Mouse (Mus musculus) spleen, adult 2 months (tissue): ENCODE results near the gene Gm45799. TPM values are rescaled to one million over a fixed set of nuclear protein-coding genes. Genes with fewer than 3 reads are reported as not detected.
A peak's percentile ranks its signal among the peaks of the same experiment; 100 is the strongest.

Experiments
- DNase-seq, 2 experiments: peaks; one replicate each; pipeline versions ENCODE4 v3.0.0 to v3.0.0-alpha.2; 2012 to 2021; ENCODE audit warnings: low spot score in 2 of 2, low read depth in 1 of 2
- H3K27ac ChIP-seq: fragments of 200-500 bp; 2 replicates; pipeline ENCODE4 v1.5.1; 2012; ENCODE audit warnings: low read length, inconsistent platforms; ENCODE audit not compliant: insufficient read depth
- H3K27me3 ChIP-seq: fragments of 200-500 bp; 2 replicates; pipeline ENCODE4 v1.6.1; 2012; ENCODE audit warnings: mild to moderate bottlenecking, moderate library complexity, low read length, inconsistent platforms; ENCODE audit not compliant: control insufficient read depth, insufficient read depth
- H3K36me3 ChIP-seq: fragments of 200-500 bp; 2 replicates; pipeline ENCODE4 v1.6.1; 2012; ENCODE audit warnings: mild to moderate bottlenecking, low read length, inconsistent platforms; ENCODE audit not compliant: control insufficient read depth, insufficient read depth
- H3K4me1 ChIP-seq: fragments of 200-500 bp; 2 replicates; pipeline ENCODE4 v1.6.1; 2011; ENCODE audit warnings: inconsistent platforms; ENCODE audit not compliant: control insufficient read depth, insufficient read depth, insufficient read length
- H3K4me3 ChIP-seq: fragments of 200-500 bp; 2 replicates; pipeline ENCODE4 v1.5.1; 2011; ENCODE audit warnings: mild to moderate bottlenecking, inconsistent platforms; ENCODE audit not compliant: insufficient read depth, insufficient read length; ENCODE audit errors: extremely low read depth
- CTCF ChIP-seq: fragments of 200-500 bp; IDR thresholded peaks from 2 replicates; pipeline ENCODE4 v1.5.1; 2011; ENCODE audit warnings: mild to moderate bottlenecking, inconsistent platforms; ENCODE audit not compliant: insufficient read depth, insufficient read length, insufficient replicate concordance; ENCODE audit errors: extremely low read depth
- POLR2A ChIP-seq: fragments of 200-500 bp; IDR thresholded peaks from 2 replicates; pipeline ENCODE4 v1.6.1; 2011; ENCODE audit warnings: low read depth, low read length, inconsistent platforms
- WGBS: fragments of 180-500 bp; shearing (Covaris S2); methylation state at CpG from one replicate; pipeline ENCODE4 v1.1.7; 2018; 5-methylcytosine and 5-hydroxymethylcytosine counted together
- polyA plus RNA-seq: library from polyadenylated mRNA; depleted of rRNA; stranded (reverse); fragments of >200 nt; gene quantifications from 2 replicates; pipeline ENCODE4 v1.2.3, GENCODE M21; 2012; rRNA removed

The Gm45799 gene
- 155 and 230 TPM in 2 replicates for polyA plus RNA-seq

GRCm38 (mm10) chr7:105640233-105640893 is at the start of gene Gm45799, which contains the start of gene Arfip2:
TSS of gene Gm45799 (plus strand) at chr7:105640552.
TSS of gene Arfip2 (minus strand) at chr7:105640416.
- H3K4me1 ChIP-seq, result peaks cover 7% of the 10 kb centered on the region; the same call in 1 of the 2 replicates
- WGBS, result under 1% methylated on average over 44 of the region's 45 CpGs
- H3K27me3 ChIP-seq, result no peaks in the 10 kb centered on the region
- peak; percentile 91 for TF ChIP-seq POLR2A
- no peak for TF ChIP-seq CTCF
- peak; percentile 95 to 97 for DNase-seq
- H3K4me3 ChIP-seq, result peak within 1 kb of the TSS; percentile 79
- H3K27ac ChIP-seq, result peak within 1 kb of the TSS; percentile 91
- H3K36me3 ChIP-seq, result peaks cover 4% of the 10 kb centered on the region; the same call in 1 of the 2 replicates

- Histone ChIP-seq H3K36me3 (no peaks in the 10 kb centered on the region), H3K27ac (no peak overlapping the region), H3K4me1 (no peaks in the 10 kb centered on the region), H3K27me3 (no peaks in the 10 kb centered on the region), H3K4me3 (no peak overlapping the region)
- TF ChIP-seq POLR2A, result no peak
- peak; percentile 54; the same call in 1 of the 2 replicates for TF ChIP-seq CTCF
- peak; percentile 8 to 56 for DNase-seq
- 45% methylated on average over 9 of the region's 9 CpGs for WGBS
Measured at GRCm38 (mm10) chr7:105602860-105603623, 37.3 kb upstream of the Gm45799 start.

- Histone ChIP-seq H3K4me1 (no peaks in the 10 kb centered on the region), H3K4me3 (no peak overlapping the region), H3K27ac (no peak overlapping the region), H3K36me3 (no peaks in the 10 kb centered on the region), H3K27me3 (no peaks in the 10 kb centered on the region)
- no peak for DNase-seq
- WGBS, result 47% methylated on average over 3 of the region's 3 CpGs
- TF ChIP-seq POLR2A (no peak), CTCF (no peak)
Measured at GRCm38 (mm10) chr7:105608467-105608866, 31.9 kb upstream of the Gm45799 start.

DNA sequence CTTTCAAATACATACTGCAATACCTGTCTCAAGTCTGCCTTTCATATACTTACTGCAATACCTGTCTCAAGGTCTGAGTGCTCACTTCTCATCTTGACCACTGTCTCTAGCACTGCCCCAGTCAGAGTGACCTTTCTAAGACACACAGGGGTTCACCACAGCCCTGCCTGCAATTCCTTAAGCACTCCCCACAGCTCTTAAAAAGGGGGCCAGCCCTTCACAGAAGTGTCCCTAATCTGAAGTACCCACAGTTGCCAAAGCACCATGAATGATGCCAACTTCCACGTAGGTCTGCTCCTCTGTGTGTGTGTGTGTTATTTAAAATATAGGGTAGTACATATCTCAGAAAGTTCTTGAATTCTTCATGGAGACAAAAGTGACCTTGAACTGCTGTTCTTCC is 28.6 kb upstream of the Gm45799 start:
- H3K27ac ChIP-seq, result no peak overlapping the region
- no peak for DNase-seq
- no peaks in the 10 kb centered on the region; the same call in 1 of the 2 replicates for H3K36me3 ChIP-seq
- WGBS, result 91% methylated on average over 1 of the region's 1 CpGs
- no peaks in the 10 kb centered on the region for H3K27me3 ChIP-seq
- no peak overlapping the region for H3K4me3 ChIP-seq
- TF ChIP-seq POLR2A (no peak), CTCF (no peak)
- no peaks in the 10 kb centered on the region for H3K4me1 ChIP-seq

DNA sequence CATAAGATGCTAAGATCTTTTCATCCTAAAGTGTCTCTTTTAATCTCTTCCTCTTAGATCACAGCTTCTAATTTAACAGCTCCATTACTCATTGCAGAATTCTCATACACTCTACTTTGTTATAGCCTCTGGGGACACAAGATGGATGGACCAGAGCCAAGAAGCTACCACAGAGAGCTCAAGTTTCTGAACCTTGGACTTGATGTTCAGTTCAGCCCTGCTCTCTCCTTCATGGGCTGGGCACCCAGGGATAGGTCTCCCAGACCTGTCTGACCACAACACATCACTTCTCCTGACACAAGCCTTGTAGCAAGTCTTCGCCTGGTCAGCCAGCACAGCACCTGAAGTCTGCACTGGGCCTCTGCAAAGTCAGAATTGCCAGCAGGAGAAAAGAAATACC is 26.0 kb upstream of the Gm45799 start:
- Histone ChIP-seq H3K4me1 (no peaks in the 10 kb centered on the region), H3K4me3 (no peak overlapping the region), H3K27ac (no peak overlapping the region), H3K36me3 (peaks cover 8% of the 10 kb centered on the region), H3K27me3 (no peaks in the 10 kb centered on the region)
- 91% methylated on average over 1 of the region's 1 CpGs for WGBS
- no peak for DNase-seq
- TF ChIP-seq POLR2A, result no peak
- TF ChIP-seq CTCF, result no peak

GRCm38 (mm10) chr7:105615720-105616119 is 24.6 kb upstream of the Gm45799 start:
- H3K36me3 ChIP-seq, result peaks cover 8% of the 10 kb centered on the region
- no peak for TF ChIP-seq CTCF
- TF ChIP-seq POLR2A, result no peak
- H3K27ac ChIP-seq, result no peak overlapping the region
- no peaks in the 10 kb centered on the region for H3K4me1 ChIP-seq
- no peak overlapping the region for H3K4me3 ChIP-seq
- WGBS, result 100% methylated on average over 1 of the region's 1 CpGs
- no peaks in the 10 kb centered on the region for H3K27me3 ChIP-seq
- no peak for DNase-seq
